ENCODE assay signal across 31 mouse cellular contexts in the genomic region with DNA sequence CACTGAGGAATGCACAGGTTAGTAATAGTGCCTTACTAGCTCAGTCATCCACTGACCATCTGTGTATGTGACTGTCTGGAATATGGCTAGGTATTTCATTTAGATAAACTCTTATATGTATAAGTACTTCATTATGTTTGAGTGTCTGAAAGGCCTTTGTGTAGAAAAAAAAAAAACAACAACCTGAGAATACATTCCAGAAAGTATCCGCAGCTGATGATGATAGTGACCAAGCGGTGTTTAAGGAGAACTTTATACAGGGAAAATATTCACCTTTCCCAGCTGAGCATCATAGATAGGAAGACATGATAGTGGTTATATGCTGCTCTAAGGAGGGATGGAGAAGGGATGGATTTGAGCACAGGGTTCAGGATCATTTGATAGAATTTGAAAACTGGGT. TPM values are rescaled to one million over a fixed set of nuclear protein-coding genes. Genes with fewer than 3 reads are reported as not detected.
DNase-seq lines count a peak whose midpoint lies in the region; ATAC-seq and TF ChIP-seq lines count a peak whose summit lies in the region.
"Had no signal": no experiment of that assay in that cellular context is flagged by ENCODE, and none has a peak within 500 bp of the region (broad histone marks: within the 10 kb centered on the region; RNA-seq: fewer than 3 reads in every experiment).

No protein-coding gene starts in this region.

- ATAC-seq in neural tube, embryonic 12.5 days (ENCODE audit: low FRiP score, low read depth), result no peak
- ATAC-seq in neural tube, embryonic 15.5 days (ENCODE audit: low FRiP score), result no peak
- ATAC-seq: forebrain, embryonic 16.5 days had no signal

- H3K9ac ChIP-seq in heart, adult 2 months (ENCODE audit: low read depth, low read length), result no peak overlapping the region
- H3K9ac ChIP-seq in neural tube, embryonic 12.5 days, result no peak overlapping the region
- no peak overlapping the region for H3K9ac ChIP-seq in neural tube, embryonic 15.5 days (replicated peaks)

- no peak for TF ChIP-seq CTCF in heart, adult 2 months (IDR thresholded peaks at IDR 0.05)

- peaks cover 1% of the 10 kb centered on the region for H3K4me1 ChIP-seq in heart, adult 2 months (ENCODE audit: control insufficient read depth, insufficient read depth, low read length)
- 0 out of 2 replicates have a peak, but pooled peaks cover 9% of the 10 kb centered on the region for H3K4me1 ChIP-seq in neural tube, embryonic 12.5 days
- H3K4me1 ChIP-seq in neural tube, embryonic 15.5 days, result peaks cover 10% of the 10 kb centered on the region
- peaks cover 6% of the 10 kb centered on the region; the same call in 1 of the 2 replicates for H3K4me1 ChIP-seq in brown adipose tissue, adult 24 weeks (ENCODE audit: control insufficient read depth, insufficient read depth, insufficient read length, low read length)

- 0 out of 2 replicates have a peak overlapping the region, but pooled peaks have one; percentile 63 for H3K4me2 ChIP-seq in neural tube, embryonic 12.5 days (replicated peaks)
- H3K4me2 ChIP-seq in neural tube, embryonic 15.5 days, result no peak overlapping the region

- H3K36me3 ChIP-seq in heart, adult 2 months (ENCODE audit: control insufficient read depth, insufficient read depth, low read length), result no peaks in the 10 kb centered on the region
- H3K36me3 ChIP-seq in neural tube, embryonic 12.5 days, result no peaks in the 10 kb centered on the region
- H3K36me3 ChIP-seq in neural tube, embryonic 15.5 days, result no peaks in the 10 kb centered on the region
- H3K36me3 ChIP-seq: forebrain, embryonic 10.5 days; heart, embryonic 15.5 days; hindbrain, embryonic 15.5 days; limb, embryonic 12.5 days; liver, embryonic 15.5 days; midbrain, embryonic 12.5 days; neural tube, embryonic 13.5 days had no signal

- TF ChIP-seq EP300 in heart, adult 2 months (IDR thresholded peaks at IDR 0.05; ENCODE audit: insufficient read depth, low read depth, low read length), result no peak

- H3K9me3 ChIP-seq in neural tube, embryonic 12.5 days, result no peaks in the 10 kb centered on the region
- H3K9me3 ChIP-seq in neural tube, embryonic 15.5 days (replicated peaks), result no peaks in the 10 kb centered on the region
- H3K9me3 ChIP-seq: forebrain, embryonic 10.5 days; heart, embryonic 15.5 days; hindbrain, embryonic 15.5 days; limb, embryonic 12.5 days; liver, embryonic 15.5 days; midbrain, embryonic 12.5 days; neural tube, embryonic 13.5 days had no signal

- no peak for TF ChIP-seq POLR2A in heart, adult 2 months (IDR thresholded peaks at IDR 0.05; ENCODE audit: insufficient read depth, low read depth, low read length)

- intact Hi-C loops in heart, adult 2 months (cut with DNase I), result loop anchor here (5.0 kb wide), 1 partner anchor 194 kb away; no protein-coding TSS in a partner anchor
- intact Hi-C loops in heart, postnatal 25 days (cut with DNase I), result no loop called here

- peak overlapping the region; percentile 74 for H3K4me3 ChIP-seq in heart, adult 2 months
- H3K4me3 ChIP-seq in neural tube, embryonic 12.5 days, result no peak overlapping the region
- no peak overlapping the region for H3K4me3 ChIP-seq in neural tube, embryonic 15.5 days (replicated peaks)
- peak overlapping the region; percentile 19; the same call in 1 of the 2 replicates for H3K4me3 ChIP-seq in brown adipose tissue, adult 24 weeks (ENCODE audit: insufficient read depth, low read depth, low read length)

- no peaks in the 10 kb centered on the region for H3K27me3 ChIP-seq in heart, adult 2 months (ENCODE audit: control insufficient read depth, insufficient read depth, low read length)
- no peaks in the 10 kb centered on the region; the same call in 1 of the 2 replicates for H3K27me3 ChIP-seq in neural tube, embryonic 12.5 days (replicated peaks)
- no peaks in the 10 kb centered on the region for H3K27me3 ChIP-seq in neural tube, embryonic 15.5 days (replicated peaks)
- H3K27me3 ChIP-seq: heart, embryonic 15.5 days; hindbrain, embryonic 15.5 days; liver, embryonic 15.5 days; neural tube, embryonic 13.5 days had no signal

- DNase-seq in heart, adult 2 months, result no peak
- no peak for DNase-seq in heart, postnatal 25 days (ENCODE audit: low spot score)
- DNase-seq in gastrocnemius, postnatal 10 days, result no peak
- DNase-seq in cerebellum, adult 9-11 months, result no peak
- DNase-seq: adrenal gland, postnatal 14 days; cerebellum, adult 8-10 months; heart, postnatal 4 days; kidney, postnatal 36 days; layer of hippocampus, postnatal 36 days; lung, postnatal 4 days; right cerebral cortex, postnatal 4 days; thymus, adult 18-20 months; thymus, postnatal 4 days had no signal

- 74% methylated on average over 2 of the region's 2 CpGs for WGBS in heart, adult 2 months
- WGBS in neural tube, embryonic 12.5 days, result 89% methylated on average over 2 of the region's 2 CpGs
- 92% methylated on average over 2 of the region's 2 CpGs for WGBS in neural tube, embryonic 15.5 days

- peak overlapping the region; percentile 87; the same call in 1 of the 2 replicates for H3K27ac ChIP-seq in heart, adult 2 months
- H3K27ac ChIP-seq in neural tube, embryonic 12.5 days, result no peak overlapping the region
- no peak overlapping the region for H3K27ac ChIP-seq in neural tube, embryonic 15.5 days (replicated peaks)
- H3K27ac ChIP-seq in brown adipose tissue, adult 24 weeks (replicated peaks; ENCODE audit: low read depth, low read length), result no peak overlapping the region
- H3K27ac ChIP-seq: forebrain, embryonic 10.5 days; hindbrain, embryonic 15.5 days; limb, embryonic 12.5 days; midbrain, embryonic 12.5 days; neural tube, embryonic 13.5 days had no signal

- no peaks in the 10 kb centered on the region for H3K79me2 ChIP-seq in heart, adult 2 months (replicated peaks; ENCODE audit: control insufficient read depth, insufficient read depth, low read length)

RNA-seq across cellular contexts. Expression of gene Cd274, which starts 0.8 kb away (rescaled TPM):
- 1 to 10 TPM; 1.8 to 5.4 TPM for total RNA-seq in heart, adult 2 months (2021)
- polyA plus RNA-seq in heart, adult 2 months (2012; rRNA removed), result 4.3 and 5.2 TPM in 2 replicates
- 1 to 10 TPM; 2.0 to 2.3 TPM for total RNA-seq in heart, postnatal 25 days (2021)
- polyA plus RNA-seq in neural tube, embryonic 12.5 days (2016; fragmentation: Nextera tagmentation; extraction: Ambion mirVana), result 0.28 and 0.43 TPM in 2 replicates
- 0.81 and 4.5 TPM in 2 replicates for polyA plus RNA-seq in neural tube, embryonic 15.5 days (2015; fragmentation: Nextera tagmentation; extraction: Ambion mirVana)
- 52.6 and 58.2 TPM in 2 replicates for polyA plus RNA-seq in brown adipose tissue, adult 24 weeks (2012; ENCODE audit: insufficient read depth, insufficient read length, missing spikeins)
- under 1 TPM; 0.63 to 0.70 TPM for total RNA-seq in gastrocnemius, postnatal 10 days (2021)

RNA-seq across cellular contexts. Expression of gene Plgrkt, which starts 0.9 kb away (rescaled TPM):
- total RNA-seq in heart, adult 2 months (2021), result 10 to 100 TPM; 22.9 to 28.1 TPM
- polyA plus RNA-seq in heart, adult 2 months (2012; rRNA removed), result 29.9 and 36.4 TPM in 2 replicates
- total RNA-seq in heart, postnatal 25 days (2021), result 10 to 100 TPM; 24.9 to 27.3 TPM
- polyA plus RNA-seq in neural tube, embryonic 12.5 days (2016; fragmentation: Nextera tagmentation; extraction: Ambion mirVana), result 75.5 and 79.7 TPM in 2 replicates
- polyA plus RNA-seq in neural tube, embryonic 15.5 days (2015; fragmentation: Nextera tagmentation; extraction: Ambion mirVana), result 75.7 and 132 TPM in 2 replicates
- polyA plus RNA-seq in brown adipose tissue, adult 24 weeks (2012; ENCODE audit: insufficient read depth, insufficient read length, missing spikeins), result 118 and 119 TPM in 2 replicates
- 10 to 100 TPM; 28.5 to 31.9 TPM for total RNA-seq in gastrocnemius, postnatal 10 days (2021)

RNA-seq across cellular contexts. Expression of gene Rln1, which starts 33.6 kb away (rescaled TPM):
- not detected for total RNA-seq in heart, adult 2 months (2021)
- not detected in 2 replicates for polyA plus RNA-seq in heart, adult 2 months (2012; rRNA removed)
- total RNA-seq in heart, postnatal 25 days (2021), result not detected
- polyA plus RNA-seq in neural tube, embryonic 12.5 days (2016; fragmentation: Nextera tagmentation; extraction: Ambion mirVana), result 1.3 and 1.6 TPM in 2 replicates
- 3.6 and 4.5 TPM in 2 replicates for polyA plus RNA-seq in neural tube, embryonic 15.5 days (2015; fragmentation: Nextera tagmentation; extraction: Ambion mirVana)
- polyA plus RNA-seq in brown adipose tissue, adult 24 weeks (2012; ENCODE audit: insufficient read depth, insufficient read length, missing spikeins), result not detected in 2 replicates
- not detected for total RNA-seq in gastrocnemius, postnatal 10 days (2021)
- total RNA-seq: adrenal gland, postnatal 14 days; common myeloid progenitor, adult 5-6 weeks had no signal
- polyA plus RNA-seq: intestine, embryonic 16.5 days; kidney, embryonic 14.5 days; liver, embryonic 15.5 days had no signal

RNA-seq across cellular contexts. Expression of gene Pdcd1lg2, which starts 42.7 kb away (rescaled TPM):
- not detected for total RNA-seq in heart, adult 2 months (2021)
- polyA plus RNA-seq in heart, adult 2 months (2012; rRNA removed), result 0.14 TPM in 1 of 2 replicates, not detected in the other
- total RNA-seq in heart, postnatal 25 days (2021), result not detected
- polyA plus RNA-seq in neural tube, embryonic 12.5 days (2016; fragmentation: Nextera tagmentation; extraction: Ambion mirVana), result not detected in 2 replicates
- polyA plus RNA-seq in neural tube, embryonic 15.5 days (2015; fragmentation: Nextera tagmentation; extraction: Ambion mirVana), result 0.09 and 0.56 TPM in 2 replicates
- polyA plus RNA-seq in brown adipose tissue, adult 24 weeks (2012; ENCODE audit: insufficient read depth, insufficient read length, missing spikeins), result not detected in 2 replicates
- not detected for total RNA-seq in gastrocnemius, postnatal 10 days (2021)
- total RNA-seq: adrenal gland, postnatal 14 days; gastrocnemius, postnatal 4 days; heart, postnatal 4 days; layer of hippocampus, postnatal 36 days had no signal
- polyA plus RNA-seq: forebrain, embryonic 10.5 days; forebrain, embryonic 16.5 days; heart, embryonic 15.5 days; hindbrain, embryonic 15.5 days; kidney, embryonic 14.5 days; limb, embryonic 12.5 days; liver, embryonic 15.5 days; lung, embryonic 16.5 days; midbrain, embryonic 12.5 days; neural tube, embryonic 13.5 days; stomach, embryonic 16.5 days had no signal

RNA-seq across cellular contexts. Expression of gene Insl6, which starts 42.9 kb away (rescaled TPM):
- under 1 TPM in 1 of 2 experiments, not detected in 1; 0.73 TPM for total RNA-seq in heart, adult 2 months (2021)
- 0.26 and 0.39 TPM in 2 replicates for polyA plus RNA-seq in heart, adult 2 months (2012; rRNA removed)
- under 1 TPM; 0.39 to 0.62 TPM for total RNA-seq in heart, postnatal 25 days (2021)
- 4.4 and 4.5 TPM in 2 replicates for polyA plus RNA-seq in neural tube, embryonic 12.5 days (2016; fragmentation: Nextera tagmentation; extraction: Ambion mirVana)
- 1.7 and 3.2 TPM in 2 replicates for polyA plus RNA-seq in neural tube, embryonic 15.5 days (2015; fragmentation: Nextera tagmentation; extraction: Ambion mirVana)
- 8.0 and 8.2 TPM in 2 replicates for polyA plus RNA-seq in brown adipose tissue, adult 24 weeks (2012; ENCODE audit: insufficient read depth, insufficient read length, missing spikeins)
- 1 to 10 TPM in 1 of 2 experiments, under 1 TPM in 1; 0.65 to 1.2 TPM for total RNA-seq in gastrocnemius, postnatal 10 days (2021)
- total RNA-seq: layer of hippocampus, postnatal 36 days; left cerebral cortex, postnatal 14 days had no signal

Comparison
In these comparisons a context has a peak if more than half of its experiments do, and no peak if none do; other contexts are left out.
1. H3K4me3 ChIP-seq: peak in heart, adult 2 months (single experiment) and brown adipose tissue, adult 24 weeks (single experiment); none in neural tube, embryonic 12.5 days (single experiment) and neural tube, embryonic 15.5 days (single experiment).